Mouse (Mus musculus) heart, postnatal 0 days (tissue): ENCODE results near the gene Scfd2.

ENCODE experiments used
- CTCF ChIP-seq: IDR thresholded peaks from 2 replicates; pipeline ENCODE4 v1.5.1; 2016; ENCODE audit warnings: antibody characterized with exemption, control low read depth, low read depth
- EP300 ChIP-seq: IDR thresholded peaks from 2 replicates; pipeline ENCODE4 v1.6.1; 2016; ENCODE audit warnings: antibody characterized with exemption, low read depth

DNA sequence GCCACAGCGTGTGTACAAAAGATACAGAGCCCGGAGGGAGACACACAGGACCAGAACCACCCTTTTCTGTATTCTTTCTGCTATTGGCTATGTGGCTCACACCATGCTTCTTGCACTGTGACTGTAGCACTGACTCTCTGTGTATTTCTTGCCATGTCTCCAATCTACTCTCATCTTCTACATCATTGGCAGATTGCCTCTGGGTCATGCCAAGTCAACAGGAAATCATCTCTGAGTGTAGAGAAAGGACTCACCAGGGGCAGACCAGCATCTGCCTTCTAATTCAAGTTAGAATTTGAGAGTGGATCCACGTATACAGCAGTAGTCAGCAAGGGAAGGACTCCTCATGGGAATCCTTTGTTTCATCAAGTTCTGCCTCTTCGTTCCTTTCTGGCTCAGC, 308.9 kb downstream of the Scfd2 start:
- TF ChIP-seq CTCF (no peak), EP300 (no peak)
